Mouse (Mus musculus) right cerebral cortex, postnatal 36 days (tissue): ENCODE data around the gene Fam3b.

Experiments used
- DNase-seq, 2 experiments: peaks; one replicate each; pipeline ENCODE4 v3.0.0; 2022; ENCODE audit warnings: low spot score in 2 of 2, mixed read lengths in 1 of 2

The Fam3b gene

DNA sequence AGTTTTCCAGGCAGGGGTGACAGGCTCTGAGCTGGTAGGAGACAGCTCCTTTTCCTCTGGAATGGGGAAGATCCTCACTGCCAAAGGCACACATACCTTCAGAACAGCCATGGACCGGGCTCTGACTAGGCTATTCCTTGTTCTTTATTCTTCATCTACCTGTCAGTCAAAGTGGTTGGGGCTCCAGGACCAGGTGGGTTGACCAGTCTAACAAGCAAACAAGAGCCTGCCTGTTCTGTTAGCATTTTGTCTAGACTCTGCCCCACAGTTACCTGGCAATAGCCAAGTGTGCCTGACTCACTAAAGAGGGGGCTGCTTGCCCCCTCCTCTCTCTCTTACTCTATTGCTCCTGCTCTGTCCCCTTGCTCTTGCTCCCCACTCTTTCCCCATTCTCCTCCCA lies 22.2 kb downstream of the Fam3b start:
- no peak for DNase-seq

DNA sequence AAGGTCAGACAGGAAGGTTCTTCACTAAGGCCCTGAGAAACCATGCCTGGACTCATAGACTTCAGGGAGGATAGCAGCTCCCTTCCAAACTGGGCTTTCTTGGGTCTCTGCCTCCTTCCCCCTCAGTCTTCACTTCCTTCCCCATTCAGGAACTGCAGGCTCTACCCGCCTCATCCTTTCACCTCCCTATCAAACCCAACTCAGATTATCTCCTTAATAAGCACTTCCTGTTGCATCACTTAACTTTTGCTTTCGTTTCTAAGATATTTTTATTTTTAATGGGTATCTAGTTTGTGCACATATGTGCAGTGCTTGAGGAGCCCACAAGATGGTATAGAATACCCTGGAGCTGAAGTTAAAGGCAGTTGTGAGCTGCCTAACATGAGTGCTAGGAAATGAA lies 36.0 kb downstream of the Fam3b start:
- no peak for DNase-seq

DNA sequence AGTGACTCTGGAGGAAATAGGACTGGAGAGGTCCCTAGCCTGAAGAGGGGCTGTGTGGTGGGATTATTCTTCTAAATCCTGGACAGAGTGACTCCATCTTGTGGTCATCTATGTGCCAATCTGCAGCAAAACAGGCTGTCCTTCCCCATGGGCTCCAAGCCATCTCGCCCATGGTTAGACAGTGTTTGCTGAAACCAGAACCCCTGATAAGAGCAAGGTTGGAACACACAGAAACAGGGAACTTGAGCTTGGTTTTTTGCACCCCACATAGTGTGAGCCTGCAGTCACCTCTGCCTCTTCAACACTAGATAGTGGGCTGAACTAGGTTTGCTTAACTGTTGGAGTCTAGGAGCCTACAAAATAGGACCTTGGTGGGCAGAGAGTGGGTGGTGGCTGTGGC lies 38.1 kb downstream of the Fam3b start:
- DNase-seq = no peak

DNA sequence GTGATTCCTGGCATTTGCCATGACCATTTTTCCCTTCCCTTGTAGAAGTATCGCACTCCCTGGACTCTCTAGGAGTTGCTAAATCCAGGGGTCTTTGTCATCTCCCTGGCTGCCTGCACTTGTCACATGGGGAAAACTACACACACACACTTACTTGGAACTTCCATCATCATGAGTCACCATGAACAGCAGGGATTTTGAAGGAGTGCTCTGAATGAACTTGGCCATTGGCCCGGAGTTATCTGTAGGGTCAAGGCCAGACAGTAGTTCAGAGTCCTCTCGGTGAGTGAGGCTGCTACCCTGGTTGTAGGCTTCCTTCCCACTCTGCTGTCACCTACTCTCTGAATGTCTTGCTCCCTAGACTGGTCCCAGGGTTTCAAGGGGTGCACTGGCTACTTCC lies 39.0 kb downstream of the Fam3b start:
- DNase-seq = no peak

DNA sequence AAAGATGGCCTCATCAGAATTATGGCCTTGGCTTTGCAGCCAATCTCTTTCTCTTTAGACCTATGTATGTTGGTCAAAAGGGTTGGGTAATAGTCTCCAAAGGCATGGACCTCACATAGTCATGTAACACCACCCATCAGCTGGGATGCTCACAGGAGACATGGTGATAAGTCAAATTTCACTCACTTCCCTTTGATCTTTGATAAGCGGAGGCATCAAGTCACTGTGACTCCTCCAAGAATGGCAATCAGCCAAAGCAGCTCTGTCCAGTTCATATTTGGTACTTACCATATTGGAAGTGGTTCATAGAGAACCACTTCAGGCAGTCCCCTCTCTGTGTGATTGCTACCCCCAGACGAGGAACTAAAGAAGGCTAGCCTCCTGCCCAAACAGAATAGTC lies 39.9 kb downstream of the Fam3b start:
- no peak for DNase-seq

DNA sequence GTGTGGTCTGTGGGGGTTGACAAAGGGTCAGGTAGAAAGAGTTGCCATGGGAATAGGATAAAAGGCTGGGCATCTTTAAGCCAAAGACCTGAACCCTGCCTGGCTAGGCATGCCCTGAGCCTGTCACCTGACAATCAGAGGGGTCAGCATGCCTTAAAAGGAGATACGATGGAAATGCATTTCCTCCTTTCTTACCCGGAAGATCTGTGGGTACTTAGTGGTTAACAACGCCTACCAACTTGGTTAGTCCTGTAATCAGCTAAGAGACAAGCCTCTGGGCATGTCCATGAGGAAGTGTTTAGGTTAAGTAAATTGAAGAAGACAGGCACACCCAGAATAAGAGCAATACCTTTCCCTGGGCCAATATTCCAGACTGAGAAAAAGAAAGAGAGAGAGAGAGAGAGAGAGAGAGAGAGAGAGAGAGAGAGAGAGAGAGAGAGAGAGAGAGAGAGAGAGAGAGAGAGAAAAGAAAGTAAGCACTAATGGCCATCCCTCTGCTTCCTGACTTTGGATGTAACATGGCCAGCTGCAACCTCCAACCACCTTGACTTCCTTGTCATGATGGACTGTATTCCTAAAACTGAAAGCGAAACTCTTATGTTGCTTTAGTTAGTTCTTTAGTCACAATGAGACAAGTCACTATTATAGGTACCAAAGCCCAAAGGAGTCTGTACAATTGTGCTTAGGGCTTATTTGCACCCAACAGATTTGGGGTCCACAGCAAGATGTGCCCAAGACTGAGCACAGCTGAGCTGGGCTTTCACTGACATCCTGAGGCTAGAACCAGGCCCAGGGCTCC lies 46.4 kb downstream of the Fam3b start:
- no peak for DNase-seq

DNA sequence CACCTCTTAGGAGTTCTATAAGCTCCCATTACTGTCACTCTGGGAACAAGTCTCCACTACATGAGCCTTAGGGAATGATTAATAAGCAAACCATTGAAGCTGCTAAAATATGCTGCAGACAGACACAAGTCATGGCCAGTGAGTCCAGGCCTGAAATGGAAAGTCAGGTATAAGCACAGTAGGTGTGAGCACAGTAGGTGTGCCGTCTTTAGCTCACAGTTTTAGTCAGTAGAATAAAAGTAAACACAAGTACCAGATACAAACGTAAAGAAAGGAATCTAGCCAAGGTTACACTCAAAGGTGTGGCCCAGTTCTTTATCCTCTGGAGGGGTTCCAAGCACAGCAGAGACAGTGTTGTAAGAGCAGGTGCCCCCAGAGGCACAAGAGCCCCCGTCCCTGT lies 47.1 kb downstream of the Fam3b start:
- DNase-seq = no peak

DNA sequence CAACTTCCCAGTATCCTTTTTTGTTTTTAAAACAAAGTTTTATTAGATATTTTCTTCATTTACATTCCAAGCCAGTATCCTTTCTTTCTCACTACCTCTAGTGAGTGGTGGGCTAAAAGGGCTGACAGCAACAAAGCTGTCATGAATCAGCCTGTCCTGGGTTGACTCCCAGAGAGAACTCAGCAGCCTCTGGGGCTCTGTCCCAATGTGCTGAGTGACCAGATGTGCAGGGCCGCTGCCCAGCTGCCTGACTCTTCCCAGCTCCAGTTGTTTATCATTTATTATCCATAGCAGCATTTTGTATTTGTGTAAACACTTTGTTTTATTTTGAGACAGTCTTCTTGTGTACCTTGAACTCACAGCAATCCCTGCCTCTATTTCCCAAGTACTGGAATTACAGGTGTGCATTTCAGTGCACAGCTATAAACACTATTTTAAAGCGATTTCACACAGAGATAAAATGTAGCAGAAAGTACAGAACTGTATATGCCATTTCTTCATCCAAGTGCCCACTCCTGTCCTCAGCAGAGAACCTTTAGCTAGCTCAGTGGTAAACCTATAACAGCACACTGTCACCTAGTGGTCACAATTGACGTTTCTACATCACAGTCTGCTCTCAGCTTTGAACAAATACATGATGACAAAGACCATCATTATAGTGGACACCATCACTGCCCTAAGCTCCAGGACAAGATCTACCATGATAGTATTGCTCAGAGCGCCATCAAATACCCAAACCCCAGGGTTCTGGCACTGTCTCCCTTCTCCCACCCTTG lies 48.2 kb downstream of the Fam3b start:
- no peak for DNase-seq

DNA sequence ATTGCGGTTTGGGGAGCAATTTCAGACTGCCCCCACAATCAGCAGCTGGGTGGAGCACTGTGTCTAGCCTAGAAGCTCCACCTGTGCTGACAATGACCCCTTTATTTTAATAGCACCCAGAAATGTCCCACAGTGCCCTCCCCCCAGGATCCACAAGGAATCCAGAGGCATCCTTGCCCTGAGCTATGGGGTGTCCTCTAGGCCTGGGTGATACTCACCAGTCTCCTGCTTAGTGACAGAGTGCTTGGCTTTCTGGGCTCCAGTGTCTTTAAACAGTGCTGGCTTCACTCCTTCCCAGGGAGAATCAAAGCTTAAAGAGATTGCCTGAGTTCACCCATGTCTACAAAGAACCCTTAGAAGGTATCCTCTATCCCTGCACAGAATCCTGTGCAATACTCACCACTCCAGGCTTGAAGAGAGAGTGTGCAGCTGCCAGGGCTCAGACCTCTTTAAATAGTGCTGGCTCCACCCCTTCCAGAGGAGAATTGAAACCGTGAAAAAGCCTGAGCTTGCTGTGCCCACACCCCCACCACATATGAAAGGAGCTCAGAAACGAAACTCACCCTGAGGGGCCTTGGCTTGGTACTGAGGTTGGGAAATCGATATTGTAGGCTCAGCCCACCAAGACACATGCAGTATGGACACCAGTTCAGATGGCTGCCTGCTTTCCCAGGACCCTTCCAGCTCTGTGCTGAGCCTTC lies 52.0 kb downstream of the Fam3b start, which contains the start of gene Mx1:
Gene Mx1, minus strand, starts transcription at position 427 of the 701 bp plus-strand sequence.
- DNase-seq = no peak

DNA sequence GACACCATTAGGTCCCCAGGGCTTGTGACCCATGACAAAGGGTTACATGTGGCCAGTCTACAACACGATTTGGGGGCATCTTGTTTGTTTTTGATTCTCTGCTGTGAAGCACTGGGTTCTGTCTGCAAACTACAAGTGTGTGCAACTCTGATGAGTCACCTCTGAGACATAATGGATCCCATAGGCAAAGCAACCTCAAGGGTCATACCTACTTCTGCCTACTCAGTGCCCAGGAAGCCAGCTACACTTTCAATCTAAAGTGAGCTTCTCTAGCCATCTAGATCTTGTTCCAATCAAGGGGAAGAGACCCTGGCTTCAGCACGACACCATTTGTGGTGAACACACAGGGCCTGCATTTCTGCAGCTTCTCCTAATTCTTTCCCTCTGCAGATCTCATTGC lies 53.3 kb downstream of the Fam3b start:
- DNase-seq = no peak

DNA sequence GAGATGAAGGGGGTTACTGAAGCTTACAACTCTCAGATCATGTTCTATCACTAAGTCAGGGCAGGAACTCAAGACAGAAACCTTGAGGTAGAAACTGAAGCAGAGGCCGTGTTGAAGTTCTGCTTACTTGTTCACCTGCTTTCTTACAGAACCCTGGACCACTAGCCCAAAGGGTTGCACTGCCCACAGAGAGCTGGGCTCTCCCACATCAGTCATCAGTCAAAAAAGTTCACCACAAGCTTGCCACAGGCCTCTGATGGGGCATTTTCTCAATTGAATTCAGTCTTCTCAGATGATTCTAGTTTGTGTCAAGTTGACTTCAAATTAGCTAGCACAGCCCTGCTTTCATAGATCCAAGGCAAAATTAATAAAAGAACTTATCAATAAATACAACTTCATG lies 54.8 kb downstream of the Fam3b start:
- DNase-seq = no peak

DNA sequence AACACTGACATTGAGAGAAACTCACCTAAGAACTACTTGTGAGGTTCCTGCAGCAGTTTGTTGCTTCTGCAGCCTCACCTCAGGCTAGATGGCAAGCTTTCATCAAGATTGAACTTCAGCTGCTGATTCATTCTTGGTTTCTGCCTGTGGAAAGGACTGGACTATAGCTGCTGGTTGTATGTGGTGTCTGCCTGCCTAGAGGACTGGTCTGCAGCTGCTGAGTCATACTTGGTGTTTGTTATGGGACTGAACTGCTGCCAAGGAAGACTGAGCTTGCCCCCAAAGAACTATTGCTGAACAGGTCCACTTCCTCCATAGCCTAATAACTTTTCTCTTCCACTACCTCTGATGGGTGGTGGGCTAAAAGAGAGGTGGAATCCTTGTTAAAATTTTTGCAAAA lies 67.2 kb downstream of the Fam3b start:
- no peak for DNase-seq

DNA sequence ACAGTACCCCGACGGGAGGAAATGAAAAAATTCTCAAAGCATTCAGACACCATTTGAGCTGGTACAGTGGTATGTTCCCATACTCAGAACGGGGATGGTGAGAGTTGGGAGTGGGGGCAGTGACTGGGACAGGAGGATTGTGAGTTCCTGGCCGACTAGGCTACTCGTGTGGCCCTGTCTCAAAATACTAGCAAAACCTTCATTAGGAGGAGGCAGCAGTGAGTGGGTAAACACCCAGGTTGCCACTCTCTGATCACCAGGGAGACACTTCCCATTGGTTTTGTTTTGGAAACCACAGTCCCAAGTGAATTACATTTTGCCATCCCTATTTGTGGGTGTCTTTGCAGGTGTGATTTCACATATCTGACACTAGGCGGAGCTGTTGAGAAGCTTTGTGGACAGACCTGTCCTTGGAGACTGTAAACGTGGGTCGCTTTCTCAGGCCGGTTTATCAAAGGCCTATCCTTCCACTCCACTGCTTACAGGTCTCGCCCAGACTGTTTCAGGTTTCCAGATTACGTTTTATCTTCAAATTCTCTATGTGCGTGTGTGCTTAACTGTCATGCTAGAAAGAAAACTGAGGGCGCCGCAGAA lies 70.8 kb downstream of the Fam3b start:
- DNase-seq = peak in 1 of 2 experiments; percentile 12

DNA sequence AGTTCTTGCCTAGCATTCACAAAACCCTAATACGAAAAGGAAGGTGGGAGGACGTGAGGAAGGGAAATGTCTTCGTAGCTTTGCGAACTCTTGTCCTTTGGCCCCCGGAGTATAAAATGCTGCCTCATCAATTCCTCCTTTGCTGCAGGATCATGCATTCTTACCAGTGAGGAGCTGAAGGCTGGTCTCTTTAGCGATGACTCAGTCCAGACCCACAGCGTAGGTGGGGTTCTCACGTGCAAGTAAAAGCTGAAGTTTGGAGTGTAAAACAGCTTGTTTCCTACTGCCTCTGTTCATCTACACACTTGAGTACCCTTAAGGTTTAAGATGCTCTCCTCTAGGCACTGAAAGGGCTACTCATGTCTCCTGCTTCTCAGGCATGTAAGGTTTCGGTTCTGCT lies 72.6 kb downstream of the Fam3b start:
- peak; percentile 35 to 67 for DNase-seq

DNA sequence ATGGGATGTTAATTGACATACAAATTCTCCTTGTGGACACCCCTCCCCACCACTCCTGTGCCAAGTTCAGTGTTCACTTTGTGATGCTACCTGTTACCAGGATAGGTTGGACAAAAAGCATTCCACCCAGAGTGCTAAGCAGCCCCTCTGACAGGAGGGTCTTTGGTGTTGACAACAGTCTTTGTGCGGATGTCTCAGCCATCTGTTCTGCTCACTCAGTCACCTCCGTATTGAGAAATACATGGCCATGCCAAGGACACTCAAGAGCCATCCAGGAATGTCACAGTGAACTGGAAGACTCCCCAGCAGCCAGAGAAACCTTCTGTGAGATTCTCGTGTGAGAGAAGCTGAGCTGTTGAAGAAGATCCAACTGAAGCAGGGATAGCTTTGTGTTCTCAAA lies 76.4 kb downstream of the Fam3b start:
- no peak for DNase-seq

DNA sequence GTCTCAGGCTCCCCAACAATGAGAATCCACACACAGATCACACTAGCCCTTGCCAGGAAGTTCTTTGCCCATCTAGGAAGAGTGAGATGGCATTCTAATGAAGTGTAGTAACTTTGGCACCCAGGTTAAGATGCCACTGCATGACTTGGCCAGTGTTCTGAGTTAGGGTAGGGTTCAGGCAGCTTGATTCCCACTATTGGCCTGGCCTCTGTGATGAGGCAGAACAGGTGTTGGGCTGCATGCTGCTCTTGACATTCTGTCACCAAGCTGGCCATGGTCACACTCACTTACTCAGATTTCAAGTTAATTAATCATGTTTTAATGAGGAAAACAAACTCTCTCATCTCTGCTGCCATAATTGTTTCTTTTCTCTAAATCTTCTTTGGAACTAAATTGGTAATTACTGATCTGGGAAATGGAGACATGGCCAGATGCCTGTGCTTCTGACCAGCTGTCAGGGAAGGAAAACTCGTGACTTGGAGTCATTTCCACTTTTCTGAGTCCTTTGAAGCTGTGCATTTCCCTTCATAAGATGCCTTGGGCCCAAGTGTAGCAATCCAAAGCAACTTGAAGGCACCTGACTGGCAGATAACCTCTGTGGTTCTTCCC lies 77.1 kb downstream of the Fam3b start:
- DNase-seq = no peak

DNA sequence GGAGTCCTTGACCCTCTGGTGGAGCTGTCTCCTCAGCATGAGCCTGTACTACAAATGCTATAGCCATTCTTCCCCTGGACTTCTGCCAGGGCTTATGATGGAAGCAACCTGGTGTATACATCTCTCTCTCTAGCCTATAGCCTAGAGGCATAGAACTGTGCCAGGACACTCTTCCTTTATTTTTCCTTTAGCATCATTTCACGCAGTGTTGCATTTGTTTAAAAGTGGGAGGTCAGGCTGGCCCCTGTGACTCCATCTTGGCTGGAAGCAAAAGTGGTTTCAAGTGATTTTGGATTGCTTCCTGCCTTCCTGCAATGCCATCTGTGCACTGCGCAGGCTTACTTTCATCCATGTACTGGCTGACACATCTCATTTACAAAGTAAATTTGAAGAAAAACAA lies 80.4 kb downstream of the Fam3b start:
- no peak for DNase-seq

DNA sequence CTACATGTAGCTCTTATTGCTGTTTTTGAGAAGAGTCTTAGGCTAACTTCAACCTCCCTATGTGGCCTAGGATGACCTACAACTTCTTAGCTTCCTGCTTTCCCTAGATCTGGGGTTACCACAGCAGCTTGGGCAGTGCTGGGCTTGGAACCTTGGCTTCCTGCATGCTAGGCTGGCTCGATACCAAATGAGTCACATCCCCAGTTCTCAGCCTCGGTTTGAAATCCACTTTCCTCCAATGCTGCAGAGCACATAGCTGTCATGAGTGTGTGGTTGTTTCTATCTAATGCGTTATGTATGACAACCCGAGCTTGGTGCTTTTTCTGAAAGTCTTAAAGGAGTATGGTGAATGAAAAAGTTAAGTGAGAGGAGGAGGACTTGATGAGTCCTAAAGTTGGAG lies 83.3 kb downstream of the Fam3b start:
- peak in 1 of 2 experiments; percentile 45 for DNase-seq

DNA sequence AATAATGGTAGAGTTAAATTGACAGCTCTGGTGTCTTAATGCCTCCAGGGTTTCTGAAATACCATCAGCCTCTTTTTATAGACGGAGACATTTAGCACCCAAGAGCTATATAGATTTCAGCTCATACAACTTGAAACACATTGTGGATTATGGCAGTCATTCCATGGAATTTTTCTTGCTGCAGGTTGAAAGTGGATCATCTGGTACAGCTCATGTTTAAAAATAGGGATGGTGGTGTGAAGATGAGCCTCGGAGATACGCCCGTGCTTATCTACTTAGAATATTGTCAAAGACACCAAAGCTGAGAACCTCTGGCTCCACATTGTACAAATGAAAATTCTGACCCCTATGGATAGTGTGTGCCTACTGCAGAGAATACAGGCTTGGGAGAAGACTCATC lies 84.5 kb downstream of the Fam3b start:
- peak in 1 of 2 experiments; percentile 61 for DNase-seq

DNA sequence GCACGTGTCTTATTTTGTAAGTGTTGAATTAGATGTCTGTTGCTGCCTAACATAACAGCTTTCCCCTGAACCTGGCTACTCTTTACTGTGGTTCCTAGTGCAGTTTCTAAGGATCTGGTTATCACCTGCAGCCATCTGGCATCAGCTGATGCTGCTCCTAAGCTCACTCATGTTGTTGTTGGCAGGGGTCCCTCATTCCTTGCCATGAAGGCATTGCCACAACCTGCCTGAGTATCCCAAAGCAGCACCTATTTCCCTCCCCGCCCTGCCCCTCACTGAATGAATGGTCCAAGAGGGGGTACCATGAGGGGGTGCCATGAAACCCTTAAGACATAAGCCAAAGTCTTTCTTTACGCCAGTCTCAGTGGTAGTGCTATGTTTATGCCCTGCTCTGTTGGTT lies 86.6 kb downstream of the Fam3b start:
- no peak for DNase-seq

DNA sequence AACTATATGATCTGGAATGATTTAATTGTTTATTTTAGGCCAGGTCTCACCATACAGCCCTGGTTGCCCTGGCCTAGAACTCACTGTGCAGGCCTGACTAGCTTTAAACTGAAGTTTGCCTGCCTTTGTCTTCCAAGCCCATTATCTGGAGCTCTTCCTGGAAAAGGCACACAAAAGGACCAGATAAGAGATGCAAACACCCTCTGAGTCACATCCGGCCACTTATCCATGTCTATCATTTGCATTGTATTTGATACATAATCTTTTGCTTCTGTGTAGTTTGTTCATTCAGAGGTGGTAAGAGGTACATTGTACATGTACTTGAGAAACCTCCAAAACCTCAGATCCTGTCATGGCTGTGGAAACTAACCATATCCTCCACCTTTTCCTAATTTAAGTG lies 91.0 kb downstream of the Fam3b start:
- DNase-seq = no peak

DNA sequence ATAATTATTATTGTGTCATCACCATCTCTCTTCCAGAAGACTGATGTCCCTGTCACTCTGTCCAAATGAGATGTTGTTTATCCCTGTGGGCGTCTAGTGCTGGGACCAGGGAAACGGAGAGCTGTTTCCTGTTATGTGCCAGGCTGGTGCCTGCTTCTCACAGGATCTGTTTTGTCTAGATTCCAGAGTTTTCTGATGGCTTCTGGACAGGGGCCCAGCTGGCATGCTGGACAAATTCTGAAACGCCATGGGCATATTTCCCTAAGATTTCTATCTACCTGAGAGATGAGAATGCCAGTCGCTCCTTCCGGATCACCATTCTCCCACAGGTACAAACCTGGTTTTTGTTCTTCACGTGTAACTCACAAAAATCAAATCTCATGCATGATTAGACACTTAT lies 92.9 kb downstream of the Fam3b start:
- no peak for DNase-seq
